Mouse (Mus musculus): ENCODE results near the gene Ache. TPM values are rescaled to one million over a fixed set of nuclear protein-coding genes. Genes with fewer than 3 reads are reported as not detected.

Gene Ache
- total and polyA plus RNA-seq, 2 experiments from 2014 or later = 132 to 174 TPM

DNA sequence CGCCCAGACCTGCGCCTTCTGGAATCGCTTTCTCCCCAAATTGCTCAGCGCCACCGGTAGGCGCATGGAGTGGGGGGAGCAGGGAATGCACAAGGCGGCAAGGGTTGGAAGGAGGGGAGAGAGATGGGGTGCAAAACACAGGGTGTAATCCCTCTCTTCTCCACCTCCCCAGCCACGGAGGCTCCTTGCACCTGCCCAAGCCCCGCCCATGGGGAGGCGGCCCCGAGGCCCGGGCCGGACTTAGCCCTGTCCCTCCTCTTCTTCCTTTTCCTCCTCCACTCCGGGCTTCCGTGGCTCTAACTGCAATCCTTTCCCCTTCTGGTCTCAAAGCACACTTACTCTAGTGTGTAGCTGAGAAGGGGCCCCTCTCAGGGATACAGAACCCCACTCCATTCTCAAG lies 6.0 kb downstream of the Ache start:
- peaks cover 27% of the 10 kb centered on the region for H3K36me3 ChIP-seq (ENCODE audit: insufficient read depth, low read length)
- peak; percentile 11; the same call in 1 of the 2 replicates for ATAC-seq (ENCODE audit: low FRiP score)
- H3K27me3 ChIP-seq (ENCODE audit: insufficient read depth, low read length) = 0 out of 2 replicates have a peak, but pooled peaks cover 3% of the 10 kb centered on the region
- H3K4me1 ChIP-seq (ENCODE audit: insufficient read depth, low read length) = peaks cover 9% of the 10 kb centered on the region
- DNase-seq (ENCODE audit: low spot score) = peak; percentile 36
- H3K27ac ChIP-seq (ENCODE audit: low read depth, low read length) = peak overlapping the region; percentile 84
- peak overlapping the region; percentile 42 for H3K4me3 ChIP-seq (ENCODE audit: low read depth, low read length)
- peak overlapping the region; percentile 96 for H3K4me2 ChIP-seq (ENCODE audit: low read depth, low read length, poor library complexity, severe bottlenecking)
- H3K9me3 ChIP-seq (ENCODE audit: low read length) = no peaks in the 10 kb centered on the region
- 0% methylated on average over 14 of the region's 15 CpGs for WGBS
- TF ChIP-seq CTCF (IDR thresholded peaks at IDR 0.05) = peak; percentile 38
- peak overlapping the region; percentile 63 for H3K9ac ChIP-seq (replicated peaks; ENCODE audit: low read length, poor library complexity, severe bottlenecking)

DNA sequence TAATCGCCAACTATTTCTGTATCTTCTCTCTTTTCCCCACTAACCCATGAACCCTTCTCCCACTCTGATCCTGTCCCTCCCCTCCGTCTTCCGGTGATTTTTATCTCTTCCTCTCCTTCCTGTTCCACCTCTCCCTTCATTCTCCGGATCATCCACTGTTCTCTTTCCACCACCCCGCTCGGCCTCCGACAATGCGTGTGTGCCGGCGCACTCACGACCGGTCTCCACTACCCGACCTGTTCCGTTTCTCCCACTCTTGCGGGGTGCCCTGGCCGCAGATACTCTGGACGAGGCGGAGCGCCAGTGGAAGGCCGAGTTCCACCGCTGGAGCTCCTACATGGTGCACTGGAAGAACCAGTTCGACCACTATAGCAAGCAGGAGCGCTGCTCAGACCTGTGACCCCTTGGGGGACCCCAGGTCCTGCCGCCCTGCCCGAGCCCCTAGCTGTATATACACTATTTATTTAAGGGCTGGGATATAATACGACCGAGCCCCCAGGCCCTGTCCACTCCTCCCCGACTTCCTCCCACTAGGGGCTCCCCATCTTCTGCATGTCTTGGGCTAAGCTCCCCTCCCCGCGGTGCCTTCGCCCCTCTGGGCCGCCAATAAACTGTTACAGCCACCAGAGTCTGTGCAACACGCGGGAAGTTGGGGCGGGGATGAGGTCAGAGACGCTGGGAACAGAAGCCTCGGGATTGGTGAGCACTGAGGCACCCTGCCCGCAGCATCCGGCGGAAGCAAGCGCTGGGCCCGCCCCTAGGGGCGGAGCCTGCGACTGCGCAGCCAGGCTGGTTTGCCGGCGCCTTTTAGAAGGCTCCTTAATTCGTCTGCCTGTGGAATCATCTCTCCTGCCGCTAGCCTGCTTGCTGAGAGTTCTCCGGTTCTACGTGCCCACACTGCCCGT lies 6.8 kb downstream of the Ache start, which contains the start of gene Ufsp1:
Gene Ufsp1, plus strand, starts transcription at position 791 of the 905 bp plus-strand sequence.
- Histone ChIP-seq H3K27ac (ENCODE audit: low read depth, low read length) (peak within 1 kb of the TSS; percentile 84), H3K9me3 (ENCODE audit: low read length) (no peaks in the 10 kb centered on the region), H3K4me2 (ENCODE audit: low read depth, low read length, poor library complexity, severe bottlenecking) (peak within 1 kb of the TSS; percentile 96), H3K9ac (replicated peaks; ENCODE audit: low read length, poor library complexity, severe bottlenecking) (peak within 1 kb of the TSS; percentile 84), H3K4me1 (ENCODE audit: insufficient read depth, low read length) (peaks cover 9% of the 10 kb centered on the region), H3K27me3 (ENCODE audit: insufficient read depth, low read length) (0 out of 2 replicates have a peak, but pooled peaks cover 3% of the 10 kb centered on the region), H3K4me3 (ENCODE audit: low read depth, low read length) (peak within 1 kb of the TSS; percentile 42), H3K36me3 (ENCODE audit: insufficient read depth, low read length) (peaks cover 35% of the 10 kb centered on the region)
- DNase-seq (ENCODE audit: low spot score) (peak; percentile 98), ATAC-seq (ENCODE audit: low FRiP score) (peak; percentile 94)
- peak; percentile 47 for TF ChIP-seq CTCF (IDR thresholded peaks at IDR 0.05)
- WGBS = under 1% methylated on average over 52 of the region's 52 CpGs

DNA sequence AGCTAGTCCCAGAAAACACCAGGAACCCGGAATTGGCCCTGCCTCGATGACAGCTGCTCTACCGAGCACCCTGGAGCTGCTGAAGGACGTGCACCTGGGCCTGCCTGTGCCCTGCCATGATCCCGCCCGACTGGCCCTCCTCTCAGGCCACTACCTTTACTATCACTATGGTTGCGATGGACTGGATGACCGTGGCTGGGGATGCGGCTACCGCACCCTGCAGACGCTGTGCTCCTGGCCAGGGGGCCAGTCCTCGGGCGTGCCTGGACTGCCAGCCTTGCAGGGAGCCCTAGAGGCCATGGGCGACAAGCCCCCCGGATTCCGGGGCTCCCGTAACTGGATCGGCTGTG lies 7.4 kb downstream of the Ache start:
- peak overlapping the region; percentile 42 for H3K4me3 ChIP-seq (ENCODE audit: low read depth, low read length)

DNA sequence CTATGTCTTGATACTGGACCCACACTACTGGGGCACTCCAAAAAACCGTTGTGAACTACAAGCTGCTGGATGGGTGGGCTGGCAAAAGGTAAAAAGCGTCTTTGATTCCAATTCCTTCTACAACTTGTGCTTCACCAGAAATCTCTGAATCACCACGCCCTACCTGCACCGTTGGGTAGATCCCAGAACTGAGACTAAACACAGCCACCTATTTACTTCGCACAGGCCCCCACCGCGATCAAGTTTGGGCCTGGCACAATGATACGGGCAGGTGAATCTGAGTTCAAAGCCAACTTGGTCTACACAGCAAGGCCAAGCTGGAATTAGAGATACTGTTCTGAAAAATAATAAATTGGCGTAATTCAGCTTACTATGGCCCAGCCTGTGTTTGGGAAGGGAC lies 8.0 kb downstream of the Ache start:
- Histone ChIP-seq H3K27me3 (ENCODE audit: insufficient read depth, low read length) (no peaks in the 10 kb centered on the region), H3K36me3 (ENCODE audit: insufficient read depth, low read length) (peaks cover 47% of the 10 kb centered on the region), H3K27ac (ENCODE audit: low read depth, low read length) (peak overlapping the region; percentile 81; the same call in 1 of the 2 replicates), H3K4me2 (ENCODE audit: low read depth, low read length, poor library complexity, severe bottlenecking) (peak overlapping the region; percentile 96), H3K9ac (replicated peaks; ENCODE audit: low read length, poor library complexity, severe bottlenecking) (peak overlapping the region; percentile 84), H3K4me1 (ENCODE audit: insufficient read depth, low read length) (peaks cover 9% of the 10 kb centered on the region), H3K9me3 (ENCODE audit: low read length) (no peaks in the 10 kb centered on the region), H3K4me3 (ENCODE audit: low read depth, low read length) (peak overlapping the region; percentile 42; the same call in 1 of the 2 replicates)
- ATAC-seq (ENCODE audit: low FRiP score) (no peak), DNase-seq (ENCODE audit: low spot score) (no peak)
- no peak for TF ChIP-seq CTCF (IDR thresholded peaks at IDR 0.05)
- WGBS = 81% methylated on average over 9 of the region's 9 CpGs

More for the DNA sequence above, 7.4 kb downstream of the Ache start:
- peaks cover 41% of the 10 kb centered on the region for H3K36me3 ChIP-seq (ENCODE audit: insufficient read depth, low read length)
- 0 out of 2 replicates have a peak, but pooled peaks cover 3% of the 10 kb centered on the region for H3K27me3 ChIP-seq (ENCODE audit: insufficient read depth, low read length)
- H3K27ac ChIP-seq (ENCODE audit: low read depth, low read length) = peak overlapping the region; percentile 81
- WGBS = 7% methylated on average over 18 of the region's 18 CpGs
- H3K4me1 ChIP-seq (ENCODE audit: insufficient read depth, low read length) = peaks cover 9% of the 10 kb centered on the region
- DNase-seq (ENCODE audit: low spot score) = no peak
- no peak; the same call in 1 of the 2 replicates for ATAC-seq (ENCODE audit: low FRiP score)
- no peaks in the 10 kb centered on the region for H3K9me3 ChIP-seq (ENCODE audit: low read length)
- peak overlapping the region; percentile 96 for H3K4me2 ChIP-seq (ENCODE audit: low read depth, low read length, poor library complexity, severe bottlenecking)
- no peak for TF ChIP-seq CTCF (IDR thresholded peaks at IDR 0.05)
- H3K9ac ChIP-seq (replicated peaks; ENCODE audit: low read length, poor library complexity, severe bottlenecking) = peak overlapping the region; percentile 84

DNA sequence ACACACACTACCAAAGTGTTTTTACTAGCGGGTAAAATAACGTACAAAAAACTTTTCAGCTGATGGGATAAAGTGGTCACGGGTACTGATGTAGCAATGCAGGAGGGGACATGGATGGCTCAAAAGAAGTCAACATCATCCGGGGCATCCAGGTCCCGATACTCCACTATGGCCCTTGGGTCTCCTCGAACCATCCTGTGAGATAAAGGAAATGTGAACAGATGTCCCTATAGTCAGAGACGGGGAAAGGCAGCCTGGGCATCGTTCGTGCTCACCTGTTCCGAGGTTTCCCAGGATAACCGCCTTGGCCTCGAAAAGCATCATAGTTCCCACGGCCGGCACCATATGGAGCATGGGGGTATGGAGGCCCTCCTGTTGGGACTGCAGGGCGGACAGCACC lies 8.4 kb downstream of the Ache start:
- Histone ChIP-seq H3K4me3 (ENCODE audit: low read depth, low read length) (no peak overlapping the region), H3K9me3 (ENCODE audit: low read length) (no peaks in the 10 kb centered on the region), H3K27me3 (ENCODE audit: insufficient read depth, low read length) (no peaks in the 10 kb centered on the region), H3K36me3 (ENCODE audit: insufficient read depth, low read length) (peaks cover 51% of the 10 kb centered on the region), H3K27ac (ENCODE audit: low read depth, low read length) (no peak overlapping the region), H3K4me2 (ENCODE audit: low read depth, low read length, poor library complexity, severe bottlenecking) (no peak overlapping the region), H3K9ac (replicated peaks; ENCODE audit: low read length, poor library complexity, severe bottlenecking) (no peak overlapping the region), H3K4me1 (ENCODE audit: insufficient read depth, low read length) (peaks cover 7% of the 10 kb centered on the region)
- no peak for DNase-seq (ENCODE audit: low spot score)
- no peak for ATAC-seq (ENCODE audit: low FRiP score)
- WGBS = 90% methylated on average over 15 of the region's 15 CpGs
- TF ChIP-seq CTCF (IDR thresholded peaks at IDR 0.05) = no peak

DNA sequence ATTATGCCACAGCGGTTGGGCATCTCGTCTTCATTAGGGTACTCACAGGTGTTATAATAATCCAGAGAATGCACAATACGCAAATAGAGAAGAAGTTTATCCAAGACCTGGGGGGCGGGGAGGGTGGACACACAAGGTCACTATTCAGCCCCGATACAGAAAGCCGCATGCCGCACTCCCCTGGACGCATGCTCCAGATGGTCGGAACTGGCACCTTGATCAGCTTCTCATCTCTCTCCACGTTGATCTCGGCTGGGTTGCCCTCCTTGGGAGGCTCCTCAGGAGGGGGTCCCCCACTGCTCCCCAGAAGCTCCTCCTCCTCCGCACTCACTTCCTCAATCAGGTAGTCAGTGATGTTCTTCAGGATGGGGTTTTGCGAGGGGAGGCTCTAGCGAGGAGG lies 9.8 kb downstream of the Ache start:
- H3K27me3 ChIP-seq (ENCODE audit: insufficient read depth, low read length) = no peaks in the 10 kb centered on the region
- TF ChIP-seq CTCF (IDR thresholded peaks at IDR 0.05) = no peak
- WGBS = 93% methylated on average over 14 of the region's 14 CpGs
- peaks cover 65% of the 10 kb centered on the region for H3K36me3 ChIP-seq (ENCODE audit: insufficient read depth, low read length)
- peaks cover 5% of the 10 kb centered on the region for H3K4me1 ChIP-seq (ENCODE audit: insufficient read depth, low read length)
- no peak overlapping the region for H3K9ac ChIP-seq (replicated peaks; ENCODE audit: low read length, poor library complexity, severe bottlenecking)
- H3K4me2 ChIP-seq (ENCODE audit: low read depth, low read length, poor library complexity, severe bottlenecking) = no peak overlapping the region
- ATAC-seq (ENCODE audit: low FRiP score) (no peak), DNase-seq (ENCODE audit: low spot score) (no peak)
- H3K27ac ChIP-seq (ENCODE audit: low read depth, low read length) = no peak overlapping the region
- no peak overlapping the region for H3K4me3 ChIP-seq (ENCODE audit: low read depth, low read length)
- no peaks in the 10 kb centered on the region for H3K9me3 ChIP-seq (ENCODE audit: low read length)

Data from midbrain, postnatal 0 days (tissue).